Mouse (Mus musculus): ENCODE measurements around the gene Amot. TPM values are rescaled to one million over a fixed set of nuclear protein-coding genes. Genes with fewer than 3 reads are reported as not detected.

The Amot gene
- polyA plus RNA-seq, 1 experiment, result 2.3 TPM

- H3K27ac ChIP-seq (ENCODE audit: insufficient read depth, low read depth, low read length), result no peak overlapping the region
- H3K4me1 ChIP-seq (ENCODE audit: control insufficient read depth, insufficient read depth, low read length), result no peaks in the 10 kb centered on the region
- no peak overlapping the region for H3K4me3 ChIP-seq (ENCODE audit: insufficient read depth, low read length)
- TF ChIP-seq POLR2A (IDR thresholded peaks at IDR 0.05; ENCODE audit: borderline replicate concordance, low read depth, low read length), result no peak
- no peak for TF ChIP-seq CTCF (IDR thresholded peaks at IDR 0.05; ENCODE audit: low read depth, low read length)
Observed at GRCm38 (mm10) chrX:145399236-145399635, 105.7 kb downstream of the Amot start.

Other genes with a start within 250 kb of the Amot start
- gene Lhfpl1, start 156.1 kb downstream of the Amot start, polyA plus RNA-seq (2012; ENCODE audit: insufficient read depth, insufficient read length, missing spikeins), result not detected in 2 replicates